Mouse (Mus musculus) limb, embryonic 15.5 days (tissue): ENCODE measurements around the gene Lsm4. TPM values are rescaled to one million over a fixed set of nuclear protein-coding genes. Genes with fewer than 3 reads are reported as not detected.

Experiments
- ATAC-seq: fragments of 200-750 bp; cut with Nextera tagmentation; 2 replicates; pipeline ENCODE4 v1.8.0; 2017; ENCODE audit warnings: low read depth, moderate TSS enrichment; ENCODE audit not compliant: insufficient number of reproducible peaks, low FRiP score, low TSS enrichment
- H3K27ac ChIP-seq: fragments of 300-500 bp; sonication (generic); 2 replicates; pipeline ENCODE4 v1.5.1; 2015; ENCODE audit warnings: moderate library complexity, mild to moderate bottlenecking, inconsistent platforms
- H3K27me3 ChIP-seq: fragments of 300-500 bp; sonication (generic); 2 replicates; pipeline ENCODE4 v1.6.1; 2015; ENCODE audit warnings: inconsistent platforms
- H3K36me3 ChIP-seq: fragments of 300-500 bp; sonication (generic); 2 replicates; pipeline ENCODE4 v1.6.1; 2015; ENCODE audit warnings: inconsistent platforms
- H3K4me1 ChIP-seq: fragments of 300-500 bp; sonication (generic); 2 replicates; pipeline ENCODE4 v1.6.1; 2015; ENCODE audit warnings: inconsistent platforms
- H3K4me2 ChIP-seq: fragments of 300-500 bp; sonication (generic); 2 replicates; pipeline ENCODE4 v1.6.1; 2015; ENCODE audit warnings: mild to moderate bottlenecking, inconsistent platforms
- H3K4me3 ChIP-seq: fragments of 300-500 bp; sonication (generic); 2 replicates; pipeline ENCODE4 v1.5.1; 2015; ENCODE audit warnings: mild to moderate bottlenecking, inconsistent platforms
- H3K9ac ChIP-seq: fragments of 300-500 bp; sonication (generic); 2 replicates; pipeline ENCODE4 v1.6.1; 2015; ENCODE audit warnings: inconsistent platforms
- H3K9me3 ChIP-seq: fragments of 300-500 bp; sonication (generic); 2 replicates; pipeline ENCODE4 v1.6.1; 2016; ENCODE audit warnings: inconsistent platforms
- WGBS: fragments of 180-500 bp; shearing (Covaris S2); methylation state at CpG from one replicate; pipeline ENCODE4 v1.1.7; 2015; 5-methylcytosine and 5-hydroxymethylcytosine counted together
- polyA plus RNA-seq: library from polyadenylated mRNA; unstranded; fragments of >200 nt; fragmentation: Nextera tagmentation; extraction: Ambion mirVana; gene quantifications from 2 replicates; pipeline ENCODE4 v1.2.1, GENCODE M21; 2015

Gene Lsm4
- polyA plus RNA-seq, 1 experiment from 2014 or later, result 199 TPM

DNA sequence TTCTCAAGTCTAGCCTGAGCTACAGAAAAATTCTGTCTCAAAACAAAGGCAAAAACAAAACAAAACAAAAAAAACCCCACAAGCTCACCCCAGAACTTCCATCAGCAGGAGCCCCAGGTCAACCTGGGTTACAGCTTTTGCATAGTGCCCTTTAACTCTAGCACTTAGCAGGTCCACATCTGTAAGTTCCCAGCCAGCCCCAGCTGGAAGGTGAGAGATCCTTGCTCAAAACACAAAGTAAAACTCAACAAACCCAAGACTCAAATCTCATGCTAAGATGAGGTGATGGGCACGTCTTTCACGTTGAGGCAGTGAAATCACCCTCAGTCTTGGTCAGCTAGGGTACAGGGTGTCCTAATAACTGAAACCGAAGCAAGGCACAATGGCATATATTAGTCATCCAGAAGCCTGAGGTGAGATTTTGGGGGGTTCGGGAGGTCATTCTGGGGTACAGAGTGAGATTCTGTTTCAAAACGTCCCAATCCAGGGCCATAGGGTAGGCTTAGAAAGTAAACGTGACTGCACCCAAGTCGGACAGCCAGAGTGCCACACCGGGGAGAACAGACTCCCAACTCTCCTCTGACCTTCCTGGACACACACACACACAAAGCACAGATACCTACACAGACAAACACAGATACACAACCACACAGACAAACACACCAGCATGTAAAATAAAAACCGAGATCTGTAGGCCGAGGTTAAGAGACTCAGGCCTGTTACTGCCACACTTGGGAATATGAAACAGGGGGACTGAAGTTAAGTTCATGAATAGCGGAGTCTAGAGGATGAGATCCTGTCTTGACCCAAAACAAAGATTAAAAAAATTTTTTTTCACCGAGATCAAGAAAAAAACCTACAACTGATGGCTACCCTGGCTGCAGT is 24.6 kb downstream of the Lsm4 start:
- Histone ChIP-seq H3K9ac (no peak overlapping the region), H3K4me2 (peak overlapping the region; percentile 53)

GRCm38 (mm10) chr8:70698310-70699109 is 25.5 kb downstream of the Lsm4 start, which contains the start of gene Jund:
Gene Jund (plus strand): TSS chr8:70698949.
- peak within 1 kb of the TSS; percentile 98 for H3K9ac ChIP-seq
- H3K4me1 ChIP-seq, result peaks cover 58% of the 10 kb centered on the region
- peak within 1 kb of the TSS; percentile 71 for H3K4me3 ChIP-seq
- H3K9me3 ChIP-seq, result no peaks in the 10 kb centered on the region
- peak within 1 kb of the TSS; percentile 53 for H3K4me2 ChIP-seq
- H3K27me3 ChIP-seq, result no peaks in the 10 kb centered on the region
- H3K27ac ChIP-seq, result peak within 1 kb of the TSS; percentile 98
- ATAC-seq, result peak; percentile 90
- 0 out of 2 replicates have a peak, but pooled peaks cover 5% of the 10 kb centered on the region for H3K36me3 ChIP-seq
- under 1% methylated on average over 66 of the region's 69 CpGs for WGBS

More for the DNA sequence above, 24.6 kb downstream of the Lsm4 start:
- ATAC-seq, result no peak
- Histone ChIP-seq H3K27me3 (no peaks in the 10 kb centered on the region), H3K36me3 (0 out of 2 replicates have a peak, but pooled peaks cover 5% of the 10 kb centered on the region), H3K9me3 (no peaks in the 10 kb centered on the region), H3K27ac (peak overlapping the region; percentile 98), H3K4me1 (peaks cover 57% of the 10 kb centered on the region), H3K4me3 (peak overlapping the region; percentile 71)
- 63% methylated on average over 12 of the region's 12 CpGs for WGBS

- ATAC-seq, result peak; percentile 5; the same call in 1 of the 2 replicates
- H3K36me3 ChIP-seq, result 0 out of 2 replicates have a peak, but pooled peaks cover 5% of the 10 kb centered on the region
- H3K4me3 ChIP-seq, result peak overlapping the region; percentile 71
- H3K4me1 ChIP-seq, result peaks cover 55% of the 10 kb centered on the region
- no peaks in the 10 kb centered on the region for H3K9me3 ChIP-seq
- H3K27me3 ChIP-seq, result no peaks in the 10 kb centered on the region
- peak overlapping the region; percentile 53 for H3K4me2 ChIP-seq
- H3K9ac ChIP-seq, result peak overlapping the region; percentile 98
- H3K27ac ChIP-seq, result peak overlapping the region; percentile 98
- WGBS, result under 1% methylated on average over 87 of the region's 89 CpGs
Observed at GRCm38 (mm10) chr8:70699116-70699833, 26.2 kb downstream of the Lsm4 start.

- WGBS, result under 1% methylated on average over 58 of the region's 59 CpGs
- no peaks in the 10 kb centered on the region for H3K9me3 ChIP-seq
- H3K4me1 ChIP-seq, result peaks cover 52% of the 10 kb centered on the region
- peak overlapping the region; percentile 53 for H3K4me2 ChIP-seq
- H3K36me3 ChIP-seq, result 0 out of 2 replicates have a peak, but pooled peaks cover 5% of the 10 kb centered on the region
- peak overlapping the region; percentile 71 for H3K4me3 ChIP-seq
- H3K9ac ChIP-seq, result peak overlapping the region; percentile 98
- no peak for ATAC-seq
- peak overlapping the region; percentile 98 for H3K27ac ChIP-seq
- no peaks in the 10 kb centered on the region for H3K27me3 ChIP-seq
Observed at GRCm38 (mm10) chr8:70699834-70700554, 26.9 kb downstream of the Lsm4 start.

- WGBS, result 0% methylated on average over 17 of the region's 20 CpGs
- H3K4me1 ChIP-seq, result peaks cover 46% of the 10 kb centered on the region
- ATAC-seq, result no peak
- H3K4me2 ChIP-seq, result peak overlapping the region; percentile 53
- no peaks in the 10 kb centered on the region for H3K27me3 ChIP-seq
- no peaks in the 10 kb centered on the region for H3K9me3 ChIP-seq
- 0 out of 2 replicates have a peak, but pooled peaks cover 5% of the 10 kb centered on the region for H3K36me3 ChIP-seq
- H3K27ac ChIP-seq, result peak overlapping the region; percentile 98
- peak overlapping the region; percentile 71 for H3K4me3 ChIP-seq
- H3K9ac ChIP-seq, result 0 out of 2 replicates have a peak overlapping the region, but pooled peaks have one; percentile 21
Observed at GRCm38 (mm10) chr8:70700555-70700922, 27.5 kb downstream of the Lsm4 start.

DNA sequence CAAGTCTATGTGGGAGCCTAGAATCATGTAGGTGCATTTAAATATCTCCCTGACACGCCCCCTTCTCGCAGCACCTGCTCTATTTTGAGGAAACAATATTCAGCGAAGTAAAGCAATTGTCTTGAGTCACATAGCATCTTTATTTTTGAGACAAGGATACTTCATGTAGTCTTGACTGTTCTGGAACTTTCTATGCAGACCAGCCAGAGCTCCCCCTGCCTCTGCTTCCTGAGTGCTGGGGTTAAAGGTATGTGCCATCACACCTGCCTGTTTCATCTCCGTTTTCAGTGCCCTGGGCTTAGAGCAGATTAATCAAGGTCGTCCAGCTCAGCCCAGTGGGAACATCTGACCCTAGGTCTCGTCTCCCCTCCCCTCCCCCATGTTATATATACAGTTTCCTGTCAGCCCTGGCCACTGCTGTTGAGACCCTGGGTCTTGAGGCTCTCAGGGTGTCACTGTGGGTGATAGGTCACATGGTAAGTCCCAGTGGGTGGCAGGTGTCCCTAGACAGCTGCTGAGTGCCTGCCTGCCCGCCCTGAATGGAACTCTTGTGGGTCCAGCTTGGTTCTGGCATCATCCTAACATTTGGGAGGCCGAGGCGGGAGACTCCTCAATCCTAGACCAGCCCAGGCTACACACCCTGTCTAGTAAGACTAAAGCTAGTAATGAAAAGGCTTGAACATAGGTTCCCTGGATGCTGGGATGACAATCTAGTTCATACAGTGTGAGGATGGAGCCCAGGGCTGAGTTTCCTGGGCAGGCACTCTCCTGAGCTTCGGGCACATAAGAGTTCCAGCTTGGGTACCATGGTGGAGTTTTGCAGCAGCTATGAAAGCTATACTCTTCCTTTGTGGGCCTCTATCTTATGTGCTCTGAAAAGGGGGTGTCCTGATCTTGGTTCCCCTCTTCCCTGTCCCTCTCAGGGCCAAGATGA is 28.3 kb downstream of the Lsm4 start:
- Histone ChIP-seq H3K27me3 (no peaks in the 10 kb centered on the region), H3K9ac (0 out of 2 replicates have a peak overlapping the region, but pooled peaks have one; percentile 21), H3K36me3 (0 out of 2 replicates have a peak, but pooled peaks cover 5% of the 10 kb centered on the region), H3K9me3 (no peaks in the 10 kb centered on the region), H3K4me2 (peak overlapping the region; percentile 53), H3K4me1 (peaks cover 38% of the 10 kb centered on the region), H3K27ac (peak overlapping the region; percentile 98), H3K4me3 (peak overlapping the region; percentile 71)
- 54% methylated on average over 10 of the region's 10 CpGs for WGBS
- ATAC-seq, result no peak

GRCm38 (mm10) chr8:70701982-70702841 is 29.2 kb downstream of the Lsm4 start:
- Histone ChIP-seq H3K4me3 (peak overlapping the region; percentile 71), H3K4me1 (peaks cover 29% of the 10 kb centered on the region), H3K4me2 (peak overlapping the region; percentile 53), H3K27me3 (no peaks in the 10 kb centered on the region), H3K9me3 (no peaks in the 10 kb centered on the region), H3K36me3 (0 out of 2 replicates have a peak, but pooled peaks cover 5% of the 10 kb centered on the region), H3K9ac (no peak overlapping the region), H3K27ac (peak overlapping the region; percentile 57)
- no peak for ATAC-seq
- 77% methylated on average over 2 of the region's 2 CpGs for WGBS

GRCm38 (mm10) chr8:70702842-70703182 is 29.8 kb downstream of the Lsm4 start:
- Histone ChIP-seq H3K9ac (no peak overlapping the region), H3K36me3 (0 out of 2 replicates have a peak, but pooled peaks cover 5% of the 10 kb centered on the region), H3K4me3 (no peak overlapping the region), H3K27ac (peak overlapping the region; percentile 57), H3K27me3 (no peaks in the 10 kb centered on the region), H3K9me3 (no peaks in the 10 kb centered on the region), H3K4me1 (peaks cover 23% of the 10 kb centered on the region), H3K4me2 (no peak overlapping the region)
- WGBS, result 77% methylated on average over 3 of the region's 3 CpGs
- no peak for ATAC-seq

GRCm38 (mm10) chr8:70703287-70703686 is 30.2 kb downstream of the Lsm4 start, which contains the start of gene Iqcn:
Gene Iqcn (plus strand): TSS chr8:70703457.
- Histone ChIP-seq H3K4me2 (peak within 1 kb of the TSS; percentile 53), H3K9me3 (no peaks in the 10 kb centered on the region), H3K4me3 (no peak within 1 kb of the TSS; the same call in 1 of the 2 replicates), H3K27ac (peak within 1 kb of the TSS; percentile 57), H3K9ac (no peak within 1 kb of the TSS), H3K36me3 (0 out of 2 replicates have a peak, but pooled peaks cover 5% of the 10 kb centered on the region), H3K27me3 (no peaks in the 10 kb centered on the region), H3K4me1 (peaks cover 19% of the 10 kb centered on the region)
- no peak for ATAC-seq
- WGBS, result 89% methylated on average over 3 of the region's 3 CpGs
